Mouse (Mus musculus) CH12.LX (cell line): ENCODE results near the gene Vangl2. TPM values are rescaled to one million over a fixed set of nuclear protein-coding genes. Genes with fewer than 3 reads are reported as not detected.

Experiments used
- DNase-seq: peaks from one replicate; pipeline ENCODE4 v3.0.0-alpha.2; 2013; ENCODE audit errors: extremely low read depth
- H3K27ac ChIP-seq: 2 replicates; pipeline ENCODE4 v1.5.1; 2012; ENCODE audit warnings: low read depth, mild to moderate bottlenecking, control low read depth, moderate library complexity; ENCODE audit not compliant: insufficient read depth
- H3K27me3 ChIP-seq: replicated peaks from 2 replicates; pipeline ENCODE3; 2012; ENCODE audit warnings: inconsistent platforms
- H3K36me3 ChIP-seq, 2 experiments: replicated peaks in 1 of 2; 2 replicates each; pipeline versions ENCODE3 to v1.6.1; 2012; ENCODE audit warnings: inconsistent platforms in 1 of 2, low read length in 1 of 2, mild to moderate bottlenecking in 1 of 2, mixed read lengths in 1 of 2, moderate library complexity in 1 of 2; ENCODE audit not compliant: control insufficient read depth in 1 of 2, insufficient read depth in 1 of 2
- H3K4me1 ChIP-seq, 2 experiments: 2 replicates each; pipeline ENCODE4 v1.6.1; 2012; ENCODE audit warnings: inconsistent platforms in 1 of 2, moderate library complexity in 1 of 2; ENCODE audit not compliant: insufficient read depth in 2 of 2, control insufficient read depth in 1 of 2
- H3K4me2 ChIP-seq: 2 replicates; pipeline ENCODE4 v1.6.1; 2012; ENCODE audit warnings: low read depth, mild to moderate bottlenecking, control low read depth; ENCODE audit not compliant: poor library complexity, insufficient read depth, severe bottlenecking
- H3K4me3 ChIP-seq, 3 experiments: fragments of 150-350 bp in 1 of 3; sonication (generic) in 1 of 3; replicated peaks in 1 of 3; 2 replicates each; pipeline versions ENCODE3 to v1.5.1; 2011 to 2012; ENCODE audit warnings: low read depth in 2 of 3, low read length in 2 of 3, mild to moderate bottlenecking in 2 of 3, moderate library complexity in 2 of 3, control low read depth in 1 of 3, improper control_type of control experiment in 1 of 3, inconsistent platforms in 1 of 3, mixed read lengths in 1 of 3; ENCODE audit not compliant: poor library complexity in 1 of 3
- H3K79me2 ChIP-seq: replicated peaks from 2 replicates; pipeline ENCODE4 v1.6.1; 2012; ENCODE audit warnings: mild to moderate bottlenecking, moderate library complexity; ENCODE audit not compliant: control insufficient read depth, poor library complexity, insufficient read depth, severe bottlenecking; ENCODE audit errors: extremely low read depth
- H3K9ac ChIP-seq: 2 replicates; pipeline ENCODE4 v1.6.1; 2012; ENCODE audit warnings: low read depth, mild to moderate bottlenecking, control low read depth, moderate library complexity; ENCODE audit not compliant: insufficient read depth
- H3K9me3 ChIP-seq: replicated peaks from 2 replicates; pipeline ENCODE3; 2012; ENCODE audit warnings: low read length, inconsistent platforms, mixed read lengths
- BHLHE40 ChIP-seq: IDR thresholded peaks from 2 replicates; pipeline ENCODE4 v1.6.1; 2011; ENCODE audit warnings: mild to moderate bottlenecking, low read depth, low read length, improper control_type of control experiment
- CHD2 ChIP-seq: IDR thresholded peaks from 2 replicates; pipeline ENCODE4 v1.6.1; 2011; ENCODE audit warnings: low read length, improper control_type of control experiment
- CTCF ChIP-seq, 2 experiments: IDR thresholded peaks in 1 of 2; conservative IDR thresholded peaks in 1 of 2; 2 replicates each; pipeline ENCODE4 v1.5.1; 2011 to 2012; ENCODE audit warnings: low read depth in 2 of 2, low read length in 2 of 2, improper control_type of control experiment in 1 of 2, inconsistent platforms in 1 of 2, mild to moderate bottlenecking in 1 of 2, moderate library complexity in 1 of 2
- EP300 ChIP-seq: IDR thresholded peaks from 2 replicates; pipeline ENCODE4 v1.6.1; 2011; ENCODE audit warnings: low read length, improper control_type of control experiment
- GABPA ChIP-seq: IDR thresholded peaks from 2 replicates; pipeline ENCODE4 v1.6.1; 2012; ENCODE audit warnings: low read depth, low read length, improper control_type of control experiment, inconsistent platforms; ENCODE audit not compliant: insufficient replicate concordance
- HCFC1 ChIP-seq: IDR thresholded peaks from 2 replicates; pipeline ENCODE4 v1.6.1; 2012; ENCODE audit warnings: low read depth, mild to moderate bottlenecking, inconsistent platforms, low read length, improper control_type of control experiment
- JUN ChIP-seq: IDR thresholded peaks from 2 replicates; pipeline ENCODE4 v1.6.1; 2011; ENCODE audit warnings: low read depth, mild to moderate bottlenecking, low read length, improper control_type of control experiment, moderate library complexity; ENCODE audit not compliant: insufficient read depth
- JUND ChIP-seq: conservative IDR thresholded peaks from 2 replicates; pipeline ENCODE4 v1.6.1; 2011; ENCODE audit warnings: low read depth, low read length, improper control_type of control experiment
- MAFK ChIP-seq: IDR thresholded peaks from 2 replicates; pipeline ENCODE4 v1.6.1; 2011; ENCODE audit warnings: low read length, improper control_type of control experiment; ENCODE audit not compliant: insufficient replicate concordance
- MAX ChIP-seq: IDR thresholded peaks from 2 replicates; pipeline ENCODE4 v1.6.1; 2011; ENCODE audit warnings: low read length, improper control_type of control experiment
- MAZ ChIP-seq: IDR thresholded peaks from 2 replicates; pipeline ENCODE4 v1.6.1; 2012; ENCODE audit warnings: low read depth, mild to moderate bottlenecking, inconsistent platforms, low read length, improper control_type of control experiment, moderate library complexity
- MEF2A ChIP-seq: IDR thresholded peaks from 2 replicates; pipeline ENCODE4 v1.6.1; 2014; ENCODE audit warnings: low read depth, mild to moderate bottlenecking, inconsistent platforms, low read length, improper control_type of control experiment, borderline replicate concordance
- MXI1 ChIP-seq: IDR thresholded peaks from 2 replicates; pipeline ENCODE4 v1.6.1; 2011; ENCODE audit warnings: mild to moderate bottlenecking, low read depth, low read length, improper control_type of control experiment
- NELFE ChIP-seq: IDR thresholded peaks from 2 replicates; pipeline ENCODE4 v1.6.1; 2011; ENCODE audit warnings: low read depth, low read length, improper control_type of control experiment
- PAX5 ChIP-seq: IDR thresholded peaks from 2 replicates; pipeline ENCODE4 v1.6.1; 2012; ENCODE audit warnings: low read length, inconsistent platforms, mixed read lengths
- POLR2A ChIP-seq: IDR thresholded peaks from 2 replicates; pipeline ENCODE4 v1.6.1; 2011; ENCODE audit warnings: low read depth, mild to moderate bottlenecking, improper control_type of control experiment, low read length
- POLR2AphosphoS2 ChIP-seq: IDR thresholded peaks from 2 replicates; pipeline ENCODE4 v1.6.1; 2011; ENCODE audit warnings: low read depth, low read length, improper control_type of control experiment
- RCOR1 ChIP-seq: conservative IDR thresholded peaks from 2 replicates; pipeline ENCODE4 v1.6.1; 2012; ENCODE audit warnings: low read depth, mild to moderate bottlenecking, inconsistent platforms, low read length, improper control_type of control experiment
- SIN3A ChIP-seq: IDR thresholded peaks from 2 replicates; pipeline ENCODE4 v1.6.1; 2012; ENCODE audit warnings: low read length, improper control_type of control experiment, inconsistent platforms
- SMC3 ChIP-seq: IDR thresholded peaks from 2 replicates; pipeline ENCODE4 v1.6.1; 2011; ENCODE audit warnings: low read depth, low read length, improper control_type of control experiment
- TCF12 ChIP-seq: IDR thresholded peaks from 2 replicates; pipeline ENCODE4 v1.6.1; 2014; ENCODE audit warnings: low read depth, mild to moderate bottlenecking, inconsistent platforms, low read length, improper control_type of control experiment
- UBTF ChIP-seq: IDR thresholded peaks from 2 replicates; pipeline ENCODE4 v1.6.1; 2012; ENCODE audit warnings: low read depth, mild to moderate bottlenecking, inconsistent platforms, low read length, improper control_type of control experiment, moderate library complexity
- ZC3H11A ChIP-seq: IDR thresholded peaks from 2 replicates; pipeline ENCODE4 v1.6.1; 2012; ENCODE audit warnings: low read depth, mild to moderate bottlenecking, inconsistent platforms, low read length, improper control_type of control experiment
- ZKSCAN1 ChIP-seq: IDR thresholded peaks from 2 replicates; pipeline ENCODE4 v1.6.1; 2012; ENCODE audit warnings: low read depth, inconsistent platforms, low read length, improper control_type of control experiment, borderline replicate concordance
- ZMIZ1 ChIP-seq: IDR thresholded peaks from 2 replicates; pipeline ENCODE4 v1.6.1; 2012; ENCODE audit warnings: low read depth, mild to moderate bottlenecking, inconsistent platforms, low read length, improper control_type of control experiment
- dilution Hi-C: fragments of 300-500 bp; cut with MboI; formaldehyde crosslinking; loops from 2 replicates; pipeline ENCODE4 v1.14.3; 2020; ENCODE audit warnings: low sequenced_read_pairs; ENCODE audit not compliant: extremely low pct_unique_long_range_greater_than_20kb, extremely low pct_ligation_motif_present
- in situ Hi-C: fragments of 300-500 bp; cut with MboI; formaldehyde crosslinking; loops from 3 replicates; pipeline ENCODE4 v1.14.3; 2019; ENCODE audit warnings: low sequenced_read_pairs, low pct_ligation_motif_present, low pct_unique_long_range_greater_than_20kb, mixed read lengths
- polyA plus RNA-seq: library from polyadenylated mRNA; unstranded; fragments of >175 nt; gene quantifications from 2 replicates; pipeline ENCODE4 v1.2.1, GENCODE M21; 2012; ENCODE audit warnings: low read depth; ENCODE audit not compliant: insufficient read length
- total RNA-seq, 2 experiments: library from RNA; depleted of rRNA; stranded (reverse); fragments of 300-350 nt in 1 of 2; fragments of >200 nt in 1 of 2; gene quantifications; 2 replicates each; pipeline ENCODE4 v1.2.3; 2012 to 2014

The Vangl2 gene
- total and polyA plus RNA-seq, 3 experiments: 3.6 to 7.9 (median 7.3) TPM

- in situ Hi-C loops (loop anchor here (5.0 kb wide), 1 partner anchor 56 kb away; no protein-coding TSS in a partner anchor), dilution Hi-C loops (no loop called here)
- no peak overlapping the region for H3K9ac ChIP-seq
- no peak overlapping the region for H3K4me3 ChIP-seq
- no peaks in the 10 kb centered on the region for H3K9me3 ChIP-seq
- no peaks in the 10 kb centered on the region for H3K79me2 ChIP-seq
- H3K4me1 ChIP-seq: peaks cover 6 to 27% of the 10 kb centered on the region in 2 experiments
- TF ChIP-seq CTCF (conservative IDR thresholded peaks at IDR 0.05 in 1 of 2, IDR thresholded peaks at IDR 0.05 in 1 of 2; ENCODE audit: low read depth in 2 of 2, low read length in 2 of 2): no peak
- TF ChIP-seq POLR2AphosphoS2: no peak
- no peak for TF ChIP-seq POLR2A
- TF ChIP-seq UBTF: no peak
- no peak for TF ChIP-seq TCF12
- no peak for TF ChIP-seq MAFK
- no peak for TF ChIP-seq SMC3
- no peak for TF ChIP-seq MAZ
- no peak for TF ChIP-seq PAX5
- TF ChIP-seq GABPA: no peak
- TF ChIP-seq HCFC1: no peak
- TF ChIP-seq MXI1: no peak
- no peak for TF ChIP-seq MEF2A
- H3K4me2 ChIP-seq: no peak overlapping the region
- H3K36me3 ChIP-seq: no peaks in the 10 kb centered on the region
- no peak overlapping the region for H3K27ac ChIP-seq
- no peak for DNase-seq
- no peaks in the 10 kb centered on the region for H3K27me3 ChIP-seq
Measured at GRCm38 (mm10) chr1:171992901-171993530, 35.2 kb downstream of the Vangl2 start.

DNA sequence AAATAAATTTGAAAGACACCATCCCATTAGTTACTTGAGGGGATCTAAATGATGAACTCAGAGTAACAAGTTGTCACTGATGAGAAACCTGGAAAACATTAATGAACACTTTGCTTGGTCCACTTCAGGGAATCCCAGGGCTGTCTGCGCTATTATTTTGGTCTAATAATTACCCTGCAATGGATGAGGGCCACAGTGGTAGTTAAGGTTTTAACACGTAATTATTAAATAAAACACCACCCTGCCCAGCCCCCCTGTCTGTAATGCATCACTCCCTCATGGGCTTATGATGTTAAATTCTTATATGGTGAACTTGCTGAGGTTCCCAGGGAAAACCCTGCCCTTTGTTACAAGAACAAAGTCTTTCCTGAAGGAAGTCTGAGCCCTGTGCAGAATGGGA lies 36.4 kb downstream of the Vangl2 start:
- Histone ChIP-seq H3K79me2 (no peaks in the 10 kb centered on the region), H3K9me3 (no peaks in the 10 kb centered on the region), H3K27ac (no peak overlapping the region), H3K27me3 (no peaks in the 10 kb centered on the region), H3K36me3 (no peaks in the 10 kb centered on the region), H3K4me1 (peaks cover 6 to 27% of the 10 kb centered on the region in 2 experiments), H3K4me2 (no peak overlapping the region), H3K9ac (no peak overlapping the region), H3K4me3 (no peak overlapping the region)
- dilution Hi-C loops (no loop called here), in situ Hi-C loops (loop anchor here (5.0 kb wide), 1 partner anchor 55 kb away; no protein-coding TSS in a partner anchor)
- no peak for TF ChIP-seq MAZ
- TF ChIP-seq RCOR1: no peak
- no peak for TF ChIP-seq POLR2A
- no peak for TF ChIP-seq MAX
- no peak for TF ChIP-seq CHD2
- TF ChIP-seq ZMIZ1: no peak
- TF ChIP-seq EP300: no peak
- TF ChIP-seq BHLHE40: no peak
- TF ChIP-seq UBTF: no peak
- TF ChIP-seq JUN: no peak
- TF ChIP-seq NELFE: no peak
- no peak for TF ChIP-seq SIN3A
- TF ChIP-seq ZC3H11A: no peak
- TF ChIP-seq POLR2AphosphoS2: no peak
- TF ChIP-seq ZKSCAN1: no peak
- no peak for TF ChIP-seq JUND
- no peak for DNase-seq
